Mouse (Mus musculus) brain, embryonic 14.5 days (tissue): ENCODE results near the gene Zgrf1.

Source experiments
- CTCF ChIP-seq: fragments of 200-500 bp; IDR thresholded peaks from 2 replicates; pipeline ENCODE4 v1.5.1; 2012; ENCODE audit warnings: inconsistent platforms, mild to moderate bottlenecking, moderate library complexity, borderline replicate concordance; ENCODE audit not compliant: insufficient read depth, insufficient read length; ENCODE audit errors: extremely low read depth
- POLR2A ChIP-seq: fragments of 200-500 bp; IDR thresholded peaks from 2 replicates; pipeline ENCODE4 v1.6.1; 2012; ENCODE audit warnings: mild to moderate bottlenecking, inconsistent platforms, borderline replicate concordance; ENCODE audit not compliant: poor library complexity, insufficient read depth, insufficient read length, severe bottlenecking; ENCODE audit errors: extremely low read depth

- TF ChIP-seq CTCF (no peak), POLR2A (no peak)
Measured at GRCm38 (mm10) chr3:127525188-127525819, 28.0 kb upstream of the Zgrf1 start.
